Mouse (Mus musculus) neural tube, embryonic 11.5 days (tissue): ENCODE measurements around the gene Limch1. TPM values are rescaled to one million over a fixed set of nuclear protein-coding genes. Genes with fewer than 3 reads are reported as not detected.

Experiments used
- ATAC-seq: fragments of 200-750 bp; cut with Nextera tagmentation; 2 replicates; pipeline ENCODE4 v1.8.0; 2017; ENCODE audit warnings: moderate number of reproducible peaks, mild to moderate bottlenecking, moderate TSS enrichment, moderate library complexity; ENCODE audit not compliant: insufficient read depth, low FRiP score, low TSS enrichment
- DNase-seq: peaks from one replicate; pipeline ENCODE4 v3.0.0-alpha.2; 2015; ENCODE audit warnings: low spot score
- H3K27ac ChIP-seq: fragments of 300-500 bp; sonication (generic); 2 replicates; pipeline ENCODE4 v1.5.1; 2014; ENCODE audit warnings: low read depth, mild to moderate bottlenecking, low read length
- H3K27me3 ChIP-seq: fragments of 300-500 bp; sonication (generic); 2 replicates; pipeline ENCODE4 v1.6.1; 2014; ENCODE audit warnings: mild to moderate bottlenecking, low read length, mixed read lengths; ENCODE audit not compliant: control insufficient read depth, insufficient read depth
- H3K36me3 ChIP-seq: fragments of 300-500 bp; sonication (generic); 2 replicates; pipeline ENCODE4 v1.6.1; 2014; ENCODE audit warnings: mild to moderate bottlenecking, low read length, moderate library complexity, mixed read lengths; ENCODE audit not compliant: control insufficient read depth, insufficient read depth
- H3K4me1 ChIP-seq: fragments of 300-500 bp; sonication (generic); 2 replicates; pipeline ENCODE4 v1.6.1; 2014; ENCODE audit warnings: low read length, mixed read lengths; ENCODE audit not compliant: control insufficient read depth, insufficient read depth
- H3K4me2 ChIP-seq: fragments of 300-500 bp; sonication (generic); 2 replicates; pipeline ENCODE4 v1.6.1; 2014; ENCODE audit warnings: low read depth, mild to moderate bottlenecking, moderate library complexity
- H3K4me3 ChIP-seq: fragments of 300-500 bp; sonication (generic); 2 replicates; pipeline ENCODE4 v1.5.1; 2014; ENCODE audit warnings: low read depth, low read length
- H3K9ac ChIP-seq: fragments of 300-500 bp; sonication (generic); 2 replicates; pipeline ENCODE4 v1.6.1; 2014; ENCODE audit warnings: mild to moderate bottlenecking, low read length
- H3K9me3 ChIP-seq: fragments of 300-500 bp; sonication (generic); 2 replicates; pipeline ENCODE4 v1.6.1; 2016; ENCODE audit warnings: low read length; ENCODE audit not compliant: control insufficient read depth
- WGBS: fragments of 180-500 bp; shearing (Covaris S2); extraction: QIAGEN DNeasy Blood & Tissue Kit; methylation state at CpG from one replicate; pipeline ENCODE4 v1.1.7; 2014; 5-methylcytosine and 5-hydroxymethylcytosine counted together
- polyA plus RNA-seq: library from polyadenylated mRNA; unstranded; fragments of >200 nt; fragmentation: Nextera tagmentation; extraction: Ambion mirVana; gene quantifications from 2 replicates; pipeline ENCODE4 v1.2.1, GENCODE M21; 2014

The Limch1 gene
- polyA plus RNA-seq, 1 experiment from 2014 or later, result 83.7 TPM

DNA sequence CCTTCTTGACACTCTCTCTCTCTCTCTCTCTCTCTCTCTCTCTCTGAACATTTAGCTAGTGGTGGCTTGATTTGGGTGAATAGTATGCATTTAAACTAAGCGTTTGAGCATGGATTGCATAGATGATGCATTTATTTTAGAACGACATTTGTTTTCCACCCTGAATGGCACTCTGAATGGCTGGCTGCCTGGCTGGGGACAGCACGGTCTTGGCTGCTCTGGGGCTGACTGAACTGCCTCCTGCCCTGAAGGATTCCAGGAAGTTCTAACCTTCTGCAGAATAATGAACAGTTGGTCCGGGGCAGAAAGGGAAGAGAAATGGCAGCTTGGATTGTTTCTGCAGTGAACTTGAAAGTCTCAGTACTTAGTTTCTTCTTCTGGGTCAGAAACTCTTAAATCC lies 266.4 kb downstream of the Limch1 start:
- Histone ChIP-seq H3K4me1 (no peaks in the 10 kb centered on the region), H3K9ac (no peak overlapping the region), H3K4me2 (no peak overlapping the region), H3K36me3 (peaks cover 4% of the 10 kb centered on the region; the same call in 1 of the 2 replicates), H3K9me3 (no peaks in the 10 kb centered on the region), H3K27me3 (no peaks in the 10 kb centered on the region), H3K27ac (no peak overlapping the region), H3K4me3 (no peak overlapping the region)
- no peak for DNase-seq
- WGBS, result 84% methylated on average over 4 of the region's 4 CpGs
- ATAC-seq, result no peak

DNA sequence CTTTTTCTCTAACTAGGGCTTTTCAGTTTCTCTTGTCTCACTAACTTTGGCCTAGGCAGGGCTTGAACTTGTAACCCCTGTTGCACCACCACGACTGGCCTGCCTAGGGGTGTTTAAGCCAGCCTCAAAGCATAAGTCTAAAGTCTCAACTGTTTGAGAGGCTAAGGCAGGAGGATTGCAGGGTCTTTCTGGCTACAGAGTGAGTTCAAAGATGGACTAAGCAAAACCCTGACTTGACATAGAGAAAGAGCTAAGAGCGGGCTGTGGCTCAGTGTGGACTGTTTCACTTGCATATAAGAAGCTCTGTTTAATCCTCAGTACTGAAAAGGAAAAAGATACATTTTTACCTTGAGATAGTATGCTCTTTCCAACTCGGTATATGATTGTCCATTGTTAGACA lies 268.3 kb downstream of the Limch1 start:
- H3K36me3 ChIP-seq, result peaks cover 6% of the 10 kb centered on the region
- H3K4me2 ChIP-seq, result no peak overlapping the region
- no peaks in the 10 kb centered on the region for H3K27me3 ChIP-seq
- H3K4me3 ChIP-seq, result no peak overlapping the region
- no peaks in the 10 kb centered on the region for H3K4me1 ChIP-seq
- no peak for ATAC-seq
- 86% methylated on average over 3 of the region's 3 CpGs for WGBS
- H3K9ac ChIP-seq, result no peak overlapping the region
- H3K27ac ChIP-seq, result no peak overlapping the region
- H3K9me3 ChIP-seq, result no peaks in the 10 kb centered on the region
- DNase-seq, result no peak

DNA sequence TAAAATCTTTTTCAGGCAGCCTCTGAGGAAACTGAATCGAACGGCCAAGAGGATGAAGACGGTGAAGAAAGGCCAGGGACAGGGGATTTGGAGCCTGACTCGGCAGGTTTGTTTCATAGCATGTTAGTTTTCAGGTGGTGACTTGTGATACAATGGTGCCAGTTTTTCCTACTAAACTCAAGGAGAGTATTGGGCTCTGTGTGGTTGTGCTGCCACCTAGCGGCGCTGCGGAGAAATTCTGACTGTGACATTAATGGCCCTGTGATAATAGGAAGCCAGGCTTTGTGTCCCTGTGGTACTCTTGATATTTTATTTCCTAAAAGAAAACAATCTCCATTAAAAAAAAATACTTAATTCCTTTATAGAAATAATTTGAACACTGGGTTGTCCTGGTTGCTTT lies 270.8 kb downstream of the Limch1 start:
- no peaks in the 10 kb centered on the region for H3K9me3 ChIP-seq
- no peaks in the 10 kb centered on the region for H3K4me1 ChIP-seq
- DNase-seq (peak; percentile 84), ATAC-seq (peak; percentile 53; the same call in 1 of the 2 replicates)
- peaks cover 3% of the 10 kb centered on the region; the same call in 1 of the 2 replicates for H3K36me3 ChIP-seq
- H3K27me3 ChIP-seq, result no peaks in the 10 kb centered on the region
- no peak overlapping the region for H3K4me3 ChIP-seq
- WGBS, result 16% methylated on average over 7 of the region's 7 CpGs
- no peak overlapping the region for H3K27ac ChIP-seq
- H3K9ac ChIP-seq, result no peak overlapping the region
- H3K4me2 ChIP-seq, result no peak overlapping the region

DNA sequence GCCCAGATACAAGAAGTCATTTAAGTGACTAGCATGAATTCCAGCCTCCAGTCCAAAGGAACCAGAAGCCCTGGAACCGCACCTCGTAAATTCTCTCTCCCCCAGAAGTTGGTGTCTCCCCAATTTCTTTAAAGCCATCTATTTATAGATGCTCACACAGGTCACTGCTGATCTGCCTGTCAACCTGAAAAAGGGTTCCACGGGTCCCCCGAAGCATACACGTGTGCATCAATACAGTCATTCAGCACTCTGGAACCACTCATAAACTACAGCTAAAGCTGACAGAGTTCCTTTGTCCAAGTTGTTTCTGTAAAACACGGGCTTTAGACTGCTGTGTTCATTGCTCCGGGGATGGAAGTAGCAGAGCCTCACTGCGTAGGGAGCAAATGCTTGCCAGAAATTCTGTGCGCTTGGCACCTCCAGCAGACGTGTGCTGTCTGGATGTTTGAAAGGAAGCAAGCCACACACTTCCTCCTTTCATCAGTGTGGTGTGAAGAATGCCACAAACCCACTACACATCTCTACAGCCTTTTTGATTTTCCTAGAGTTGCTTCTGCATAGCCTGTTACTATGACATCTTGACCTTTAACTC lies 278.9 kb downstream of the Limch1 start:
- H3K27ac ChIP-seq, result no peak overlapping the region
- peaks cover 3% of the 10 kb centered on the region; the same call in 1 of the 2 replicates for H3K36me3 ChIP-seq
- H3K4me3 ChIP-seq, result no peak overlapping the region
- ATAC-seq (no peak), DNase-seq (no peak)
- no peaks in the 10 kb centered on the region for H3K9me3 ChIP-seq
- no peak overlapping the region for H3K4me2 ChIP-seq
- 76% methylated on average over 10 of the region's 10 CpGs for WGBS
- no peaks in the 10 kb centered on the region for H3K4me1 ChIP-seq
- no peaks in the 10 kb centered on the region for H3K27me3 ChIP-seq
- no peak overlapping the region for H3K9ac ChIP-seq

DNA sequence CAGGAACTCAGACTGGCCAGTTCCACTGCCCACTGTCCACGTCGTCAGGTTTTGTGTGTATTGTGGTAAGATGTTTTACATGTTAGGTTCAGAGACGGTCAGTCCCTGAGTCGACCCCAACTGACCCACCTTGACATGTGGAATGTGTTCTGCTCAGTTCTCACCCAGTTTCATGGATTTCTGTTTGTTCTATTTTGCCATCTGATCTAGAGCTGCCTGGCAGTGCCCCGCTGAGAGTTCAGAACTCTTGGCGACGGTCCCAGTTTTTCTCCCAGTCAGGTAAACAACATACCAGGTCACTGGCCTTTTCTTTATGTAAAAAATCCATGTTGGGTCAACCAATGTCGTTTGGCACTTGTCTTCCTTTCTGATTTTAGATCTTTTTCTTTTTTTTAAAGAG lies 279.5 kb downstream of the Limch1 start:
- H3K9ac ChIP-seq, result no peak overlapping the region
- WGBS, result 86% methylated on average over 8 of the region's 8 CpGs
- no peak for ATAC-seq
- H3K4me2 ChIP-seq, result no peak overlapping the region
- no peaks in the 10 kb centered on the region for H3K9me3 ChIP-seq
- H3K4me1 ChIP-seq, result no peaks in the 10 kb centered on the region
- H3K27me3 ChIP-seq, result no peaks in the 10 kb centered on the region
- DNase-seq, result no peak
- H3K4me3 ChIP-seq, result no peak overlapping the region
- no peak overlapping the region for H3K27ac ChIP-seq
- H3K36me3 ChIP-seq, result peaks cover 3% of the 10 kb centered on the region; the same call in 1 of the 2 replicates

DNA sequence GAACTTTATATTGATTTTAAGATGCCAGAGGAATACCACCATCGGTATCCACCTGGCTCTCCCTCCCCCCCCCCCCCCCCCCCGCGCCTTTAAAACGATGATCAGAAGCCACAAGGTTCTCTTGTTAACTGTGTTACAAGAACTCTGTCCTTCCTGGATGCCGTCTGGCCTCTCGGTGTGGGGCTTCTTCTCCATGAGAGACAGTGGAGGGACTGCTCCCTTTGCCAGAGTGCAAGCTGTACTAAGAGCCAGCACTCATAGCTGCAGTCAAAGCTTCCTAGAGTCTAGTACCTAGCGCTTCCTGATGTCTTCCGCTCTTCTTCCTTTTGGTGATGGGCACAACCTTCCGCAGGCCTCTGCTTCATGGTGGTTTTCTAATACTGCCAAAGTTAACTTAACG lies 280.0 kb downstream of the Limch1 start:
- Histone ChIP-seq H3K4me3 (no peak overlapping the region), H3K4me2 (no peak overlapping the region), H3K27ac (no peak overlapping the region), H3K9ac (no peak overlapping the region), H3K27me3 (no peaks in the 10 kb centered on the region), H3K4me1 (no peaks in the 10 kb centered on the region), H3K9me3 (no peaks in the 10 kb centered on the region), H3K36me3 (peaks cover 3% of the 10 kb centered on the region; the same call in 1 of the 2 replicates)
- ATAC-seq, result no peak
- no peak for DNase-seq
- 87% methylated on average over 8 of the region's 10 CpGs for WGBS

DNA sequence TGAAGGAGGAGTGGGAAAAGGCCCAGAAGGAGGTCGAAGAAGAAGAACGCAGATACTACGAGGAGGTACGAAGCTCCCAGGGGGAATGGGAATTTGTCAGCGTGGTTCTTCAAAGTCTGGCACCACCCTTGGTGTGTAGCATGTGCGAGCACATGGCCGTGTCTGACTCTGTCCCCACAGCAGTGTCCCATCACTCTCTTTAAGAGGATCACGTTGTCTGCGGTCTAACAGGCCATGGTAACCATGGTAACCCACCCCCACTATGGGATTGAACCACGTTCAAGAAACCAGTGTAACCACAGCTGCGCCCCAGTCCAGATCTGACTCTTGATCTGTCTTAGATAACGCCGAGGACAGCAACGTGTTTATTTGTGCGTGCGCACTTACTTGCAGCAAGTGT lies 283.2 kb downstream of the Limch1 start:
- DNase-seq, result peak; percentile 17
- WGBS, result 80% methylated on average over 16 of the region's 16 CpGs
- peaks cover 2% of the 10 kb centered on the region for H3K36me3 ChIP-seq
- H3K27me3 ChIP-seq, result no peaks in the 10 kb centered on the region
- no peak overlapping the region for H3K9ac ChIP-seq
- H3K9me3 ChIP-seq, result no peaks in the 10 kb centered on the region
- H3K4me2 ChIP-seq, result no peak overlapping the region
- no peaks in the 10 kb centered on the region for H3K4me1 ChIP-seq
- no peak overlapping the region for H3K4me3 ChIP-seq
- ATAC-seq, result 0 out of 2 replicates have a peak, but pooled peaks have one; percentile 31
- H3K27ac ChIP-seq, result no peak overlapping the region

DNA sequence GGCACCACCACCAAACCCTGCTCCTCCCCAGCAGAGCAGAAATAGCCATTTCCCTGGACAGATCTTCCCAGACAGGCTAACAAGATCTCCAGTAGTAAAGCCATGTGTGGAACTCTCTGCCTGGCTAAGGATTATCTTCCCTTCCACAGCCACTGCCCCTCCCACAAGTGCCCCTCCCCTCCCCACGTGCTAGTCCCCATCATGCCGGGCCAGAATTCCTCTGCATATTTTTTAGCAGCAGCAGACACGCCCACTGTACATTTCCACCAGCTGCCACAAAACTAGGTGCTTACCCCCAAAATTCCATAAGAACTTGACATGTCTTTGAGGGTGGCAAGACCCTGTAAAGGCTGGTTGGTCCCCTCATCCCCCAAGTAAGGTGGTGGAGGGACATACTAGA lies 284.3 kb downstream of the Limch1 start:
- H3K4me1 ChIP-seq, result no peaks in the 10 kb centered on the region
- no peaks in the 10 kb centered on the region for H3K27me3 ChIP-seq
- H3K36me3 ChIP-seq, result peaks cover 2% of the 10 kb centered on the region
- no peak overlapping the region for H3K27ac ChIP-seq
- WGBS, result 74% methylated on average over 3 of the region's 3 CpGs
- H3K4me2 ChIP-seq, result no peak overlapping the region
- no peak overlapping the region for H3K4me3 ChIP-seq
- ATAC-seq, result no peak
- H3K9ac ChIP-seq, result no peak overlapping the region
- H3K9me3 ChIP-seq, result no peaks in the 10 kb centered on the region
- no peak for DNase-seq

DNA sequence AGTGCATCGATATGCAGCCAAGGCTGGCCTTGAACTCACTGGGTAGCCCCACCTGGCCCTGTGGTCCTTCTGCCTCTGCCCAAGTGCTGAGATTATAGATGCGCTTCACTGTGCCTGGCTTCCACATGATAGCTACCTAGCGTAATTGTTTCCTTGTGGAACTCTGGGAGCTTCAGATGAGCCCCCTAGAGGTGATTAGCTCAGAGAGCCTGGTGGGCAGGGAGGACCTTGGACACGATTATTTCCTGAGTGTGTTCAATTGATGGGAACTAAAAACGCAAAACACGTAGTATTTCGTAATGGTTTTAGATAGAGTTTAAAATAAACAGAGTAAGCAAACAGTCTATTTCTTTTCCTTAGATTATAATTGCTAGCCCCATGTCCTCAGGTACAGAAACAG lies 287.0 kb downstream of the Limch1 start:
- H3K4me1 ChIP-seq, result no peaks in the 10 kb centered on the region
- H3K36me3 ChIP-seq, result peaks cover 11% of the 10 kb centered on the region
- no peaks in the 10 kb centered on the region for H3K27me3 ChIP-seq
- no peak overlapping the region for H3K4me3 ChIP-seq
- 84% methylated on average over 7 of the region's 7 CpGs for WGBS
- no peak overlapping the region for H3K27ac ChIP-seq
- H3K4me2 ChIP-seq, result no peak overlapping the region
- DNase-seq, result no peak
- H3K9me3 ChIP-seq, result no peaks in the 10 kb centered on the region
- ATAC-seq, result no peak
- no peak overlapping the region for H3K9ac ChIP-seq
